Mouse (Mus musculus) B cell, adult 62 days (primary cell): ENCODE measurements around the gene Ugt2a2. TPM values are rescaled to one million over a fixed set of nuclear protein-coding genes. Genes with fewer than 3 reads are reported as not detected.

ENCODE experiments used
- total RNA-seq: library from RNA; stranded (reverse); gene quantifications from 4 replicates; pipeline ENCODE4 v1.2.4, GENCODE M21; 2023

The Ugt2a2 gene
- total RNA-seq: not detected in 4 replicates

GRCm38 (mm10) chr5:87482160-87482559 is at the start of gene Ugt2a2:
TSS of gene Ugt2a2 (minus strand) at chr5:87482260.

GRCm38 (mm10) chr5:87490771-87491170 is 8.7 kb upstream of the Ugt2a2 start, which contains the start of gene Ugt2a1:
TSS of gene Ugt2a1 (minus strand) at chr5:87490871.

GRCm38 (mm10) chr5:87486706-87487105 is 4.6 kb upstream of the Ugt2a2 start, which contains the start of gene Gm43638:
TSS of gene Gm43638 (minus strand) at chr5:87486806.

GRCm38 (mm10) chr5:87424041-87424440 is 58.0 kb downstream of the Ugt2a2 start, which contains the start of gene Ugt2b38:
TSS of gene Ugt2b38 (minus strand) at chr5:87424203.

Other genes with a start within 250 kb of the Ugt2a2 start
- gene Ugt2b37, start 227.5 kb downstream of the Ugt2a2 start, total RNA-seq: not detected in 4 replicates
- not detected in 4 replicates for gene Ugt2a3, start 145.1 kb downstream of the Ugt2a2 start, total RNA-seq
- not detected in 4 replicates for gene Ugt2b38, start 58.1 kb downstream of the Ugt2a2 start, total RNA-seq
- gene Gm43638, start 4.5 kb upstream of the Ugt2a2 start, total RNA-seq: not detected in 4 replicates
- gene Ugt2a1, start 8.6 kb upstream of the Ugt2a2 start, total RNA-seq: not detected in 4 replicates
- not detected in 4 replicates for gene Sult1b1, start 55.9 kb upstream of the Ugt2a2 start, total RNA-seq
- not detected in 4 replicates for gene Sult1d1, start 86.8 kb upstream of the Ugt2a2 start, total RNA-seq
- not detected in 4 replicates for gene Sult1e1, start 109.3 kb upstream of the Ugt2a2 start, total RNA-seq
- gene Csn1s1, start 183.9 kb upstream of the Ugt2a2 start, total RNA-seq: not detected in 4 replicates
- gene Csn2, start 217.4 kb upstream of the Ugt2a2 start, total RNA-seq: not detected in 4 replicates